Mouse (Mus musculus) intestine, postnatal 0 days (tissue): ENCODE measurements around the gene Slc52a3. TPM values are rescaled to one million over a fixed set of nuclear protein-coding genes. Genes with fewer than 3 reads are reported as not detected.

ENCODE experiments used
- ATAC-seq: fragments of 200-750 bp; cut with Nextera tagmentation; 2 replicates; pipeline ENCODE4 v1.8.0; 2017; ENCODE audit warnings: mild to moderate bottlenecking, moderate TSS enrichment, moderate library complexity
- H3K27ac ChIP-seq: fragments of 300-500 bp; sonication (generic); 2 replicates; pipeline ENCODE4 v1.5.1; 2014; ENCODE audit warnings: mild to moderate bottlenecking, low read depth, low read length, moderate library complexity
- H3K27me3 ChIP-seq: fragments of 300-500 bp; sonication (generic); replicated peaks from 2 replicates; pipeline ENCODE4 v1.6.1; 2014; ENCODE audit warnings: low read length, mixed read lengths; ENCODE audit not compliant: control insufficient read depth, insufficient read depth
- H3K36me3 ChIP-seq: fragments of 300-500 bp; sonication (generic); 2 replicates; pipeline ENCODE4 v1.6.1; 2014; ENCODE audit warnings: mild to moderate bottlenecking, moderate library complexity; ENCODE audit not compliant: control insufficient read depth, insufficient read depth
- H3K4me1 ChIP-seq: fragments of 300-500 bp; sonication (generic); replicated peaks from 2 replicates; pipeline ENCODE4 v1.6.1; 2014; ENCODE audit warnings: antibody characterized with exemption, low read length, mixed read lengths; ENCODE audit not compliant: control insufficient read depth, insufficient read depth
- H3K4me2 ChIP-seq: fragments of 300-500 bp; sonication (generic); replicated peaks from 2 replicates; pipeline ENCODE4 v1.6.1; 2014; ENCODE audit warnings: low read depth, mild to moderate bottlenecking, moderate library complexity
- H3K4me3 ChIP-seq: fragments of 300-500 bp; sonication (generic); 2 replicates; pipeline ENCODE4 v1.5.1; 2014; ENCODE audit warnings: low read depth, low read length
- H3K9ac ChIP-seq: fragments of 300-500 bp; sonication (generic); 2 replicates; pipeline ENCODE4 v1.6.1; 2014; ENCODE audit warnings: mild to moderate bottlenecking, low read depth, low read length
- H3K9me3 ChIP-seq: fragments of 300-500 bp; sonication (generic); 2 replicates; pipeline ENCODE4 v1.6.1; 2016; ENCODE audit warnings: mixed run types; ENCODE audit not compliant: control insufficient read depth
- CTCF ChIP-seq: sonication (generic); IDR thresholded peaks from 2 replicates; pipeline ENCODE4 v1.5.1; 2016; ENCODE audit warnings: low read depth, mild to moderate bottlenecking, control low read depth, antibody characterized with exemption, moderate library complexity
- WGBS: fragments of 180-500 bp; shearing (Covaris S2); extraction: QIAGEN DNeasy Blood & Tissue Kit; methylation state at CpG from one replicate; pipeline ENCODE4 v1.1.7; 2014; 5-methylcytosine and 5-hydroxymethylcytosine counted together
- polyA plus RNA-seq: library from polyadenylated mRNA; unstranded; fragments of >200 nt; fragmentation: Nextera tagmentation; extraction: Ambion mirVana; gene quantifications from 2 replicates; pipeline ENCODE4 v1.2.1, GENCODE M21; 2015

The Slc52a3 gene
- polyA plus RNA-seq, 1 experiment from 2014 or later: 15.7 TPM

DNA sequence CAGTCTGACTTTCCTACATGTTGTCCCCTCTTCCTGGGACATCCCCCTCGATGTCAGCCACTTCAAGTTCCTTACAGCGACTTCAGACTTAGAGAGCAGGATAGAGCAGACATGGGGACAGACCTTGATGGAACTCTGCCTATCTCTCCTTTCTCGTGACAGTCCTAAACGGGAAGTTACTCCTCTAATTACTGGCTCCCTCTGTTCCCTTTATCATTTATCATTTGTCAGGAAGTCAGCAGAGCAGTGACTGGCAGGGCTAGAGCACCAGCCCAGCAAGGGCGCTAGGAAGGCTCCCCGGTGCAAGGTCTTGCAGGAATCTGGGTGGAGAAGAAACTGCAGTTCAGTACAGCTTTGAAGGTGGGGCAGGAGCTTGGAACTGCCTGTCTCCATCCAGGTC, 6.2 kb downstream of the Slc52a3 start:
- H3K27ac ChIP-seq: no peak overlapping the region
- H3K4me2 ChIP-seq: no peak overlapping the region
- no peak overlapping the region for H3K9ac ChIP-seq
- no peaks in the 10 kb centered on the region for H3K27me3 ChIP-seq
- WGBS: 36% methylated on average over 6 of the region's 6 CpGs
- no peak overlapping the region for H3K4me3 ChIP-seq
- no peak for ATAC-seq
- no peaks in the 10 kb centered on the region for H3K9me3 ChIP-seq
- TF ChIP-seq CTCF: no peak
- no peaks in the 10 kb centered on the region for H3K36me3 ChIP-seq
- H3K4me1 ChIP-seq: no peaks in the 10 kb centered on the region

DNA sequence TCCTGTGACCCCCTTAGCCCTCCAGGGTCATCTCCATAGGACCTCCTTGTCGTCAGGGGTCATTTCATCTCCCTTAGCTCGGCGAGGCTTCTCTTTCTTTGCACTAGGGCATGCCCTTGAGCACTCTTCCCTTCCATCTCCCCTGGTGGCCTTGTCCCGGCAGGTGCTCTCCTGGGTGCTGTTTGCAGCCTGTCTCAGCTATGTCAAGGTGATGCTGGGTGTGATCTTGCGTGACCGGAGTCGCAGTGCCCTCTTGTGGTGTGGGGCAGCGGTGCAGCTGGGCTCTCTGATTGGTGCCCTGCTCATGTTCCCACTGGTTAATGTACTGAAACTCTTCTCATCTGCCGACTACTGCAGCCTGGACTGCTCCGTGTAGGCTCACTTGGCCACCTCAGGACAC, 11.5 kb downstream of the Slc52a3 start:
- Histone ChIP-seq H3K36me3 (no peaks in the 10 kb centered on the region), H3K27ac (no peak overlapping the region), H3K4me3 (no peak overlapping the region), H3K4me2 (no peak overlapping the region), H3K9me3 (no peaks in the 10 kb centered on the region), H3K9ac (no peak overlapping the region), H3K4me1 (peaks cover 3% of the 10 kb centered on the region), H3K27me3 (no peaks in the 10 kb centered on the region)
- peak; percentile 67 for TF ChIP-seq CTCF
- no peak for ATAC-seq
- WGBS: 55% methylated on average over 10 of the region's 10 CpGs

DNA sequence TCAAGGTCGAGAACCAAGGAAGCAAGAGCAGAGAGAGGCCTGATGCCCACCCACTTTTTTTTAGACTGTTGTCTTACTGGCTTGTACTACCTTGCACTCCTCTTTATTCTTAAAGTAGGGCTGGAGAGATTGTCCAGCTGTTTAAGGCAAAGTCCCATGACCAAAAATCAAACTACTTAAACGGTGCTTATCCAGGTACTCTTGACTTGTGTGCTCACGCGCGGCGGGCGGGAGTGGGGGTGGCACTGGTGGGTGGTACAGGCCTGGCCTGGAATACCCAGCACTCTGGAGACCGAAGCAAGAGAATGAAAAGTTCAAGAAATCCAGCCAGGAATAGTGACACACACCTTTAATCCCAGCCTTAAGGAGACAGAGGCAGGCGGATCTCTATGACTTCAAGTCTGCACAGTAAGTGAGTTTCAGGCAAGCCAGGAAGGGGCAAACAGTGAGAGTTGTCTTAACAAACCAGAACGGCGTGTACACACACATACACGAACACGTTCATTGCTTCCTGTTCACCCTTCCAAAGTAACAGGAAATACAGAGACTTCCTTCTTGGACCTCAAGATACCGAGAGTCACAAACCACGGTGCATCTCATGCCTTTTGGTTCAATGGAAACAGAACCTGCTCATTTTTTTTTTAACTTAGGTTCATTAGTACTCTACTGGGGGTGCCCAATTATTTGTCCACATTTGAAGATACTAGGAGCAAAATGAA, 12.9 kb downstream of the Slc52a3 start:
- Histone ChIP-seq H3K36me3 (no peaks in the 10 kb centered on the region), H3K4me1 (peaks cover 3% of the 10 kb centered on the region), H3K27me3 (no peaks in the 10 kb centered on the region), H3K27ac (no peak overlapping the region), H3K9me3 (no peaks in the 10 kb centered on the region), H3K9ac (no peak overlapping the region), H3K4me3 (no peak overlapping the region), H3K4me2 (no peak overlapping the region)
- no peak for ATAC-seq
- TF ChIP-seq CTCF: no peak
- WGBS: 77% methylated on average over 15 of the region's 15 CpGs

GRCm38 (mm10) chr2:152010251-152010650, 13.9 kb downstream of the Slc52a3 start:
- no peak for TF ChIP-seq CTCF
- no peaks in the 10 kb centered on the region for H3K36me3 ChIP-seq
- no peak overlapping the region for H3K4me2 ChIP-seq
- H3K4me1 ChIP-seq: peaks cover 3% of the 10 kb centered on the region
- 45% methylated on average over 9 of the region's 9 CpGs for WGBS
- H3K27ac ChIP-seq: no peak overlapping the region
- ATAC-seq: 0 out of 2 replicates have a peak, but pooled peaks have one; percentile 41
- H3K9ac ChIP-seq: no peak overlapping the region
- no peak overlapping the region for H3K4me3 ChIP-seq
- H3K9me3 ChIP-seq: no peaks in the 10 kb centered on the region
- H3K27me3 ChIP-seq: no peaks in the 10 kb centered on the region

GRCm38 (mm10) chr2:152010661-152011060, 14.3 kb downstream of the Slc52a3 start:
- H3K4me2 ChIP-seq: no peak overlapping the region
- no peaks in the 10 kb centered on the region for H3K9me3 ChIP-seq
- TF ChIP-seq CTCF: no peak
- no peak overlapping the region for H3K9ac ChIP-seq
- H3K36me3 ChIP-seq: no peaks in the 10 kb centered on the region
- H3K27me3 ChIP-seq: no peaks in the 10 kb centered on the region
- no peak for ATAC-seq
- H3K4me1 ChIP-seq: peaks cover 3% of the 10 kb centered on the region
- 79% methylated on average over 7 of the region's 7 CpGs for WGBS
- no peak overlapping the region for H3K4me3 ChIP-seq
- no peak overlapping the region for H3K27ac ChIP-seq

DNA sequence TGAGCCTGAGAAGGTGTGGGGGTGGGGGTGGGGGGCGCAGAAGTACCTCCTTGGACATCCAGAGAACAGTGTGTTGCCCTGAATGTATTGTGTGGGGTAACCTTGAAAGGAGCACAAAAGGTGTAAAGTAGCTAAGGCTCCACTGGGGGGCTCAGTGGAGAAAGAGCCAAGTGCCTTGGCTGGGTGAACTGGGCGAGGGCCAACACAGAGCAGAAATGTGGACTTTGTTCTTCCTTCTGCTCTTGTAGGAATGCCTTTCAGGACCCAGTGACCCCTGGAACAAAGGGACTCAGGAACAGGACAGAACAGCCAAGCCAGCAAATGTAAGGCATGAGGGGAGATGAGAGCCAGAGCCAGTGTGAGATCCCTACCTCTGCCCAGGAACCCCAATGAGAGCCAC, 15.4 kb downstream of the Slc52a3 start:
- peaks cover 3% of the 10 kb centered on the region for H3K4me1 ChIP-seq
- peak; percentile 87 for ATAC-seq
- TF ChIP-seq CTCF: peak; percentile 62
- no peaks in the 10 kb centered on the region for H3K9me3 ChIP-seq
- H3K9ac ChIP-seq: no peak overlapping the region
- no peak overlapping the region for H3K4me3 ChIP-seq
- H3K27ac ChIP-seq: peak overlapping the region; percentile 60
- 31% methylated on average over 2 of the region's 2 CpGs for WGBS
- H3K4me2 ChIP-seq: 0 out of 2 replicates have a peak overlapping the region, but pooled peaks have one; percentile 13
- no peaks in the 10 kb centered on the region for H3K27me3 ChIP-seq
- H3K36me3 ChIP-seq: no peaks in the 10 kb centered on the region

DNA sequence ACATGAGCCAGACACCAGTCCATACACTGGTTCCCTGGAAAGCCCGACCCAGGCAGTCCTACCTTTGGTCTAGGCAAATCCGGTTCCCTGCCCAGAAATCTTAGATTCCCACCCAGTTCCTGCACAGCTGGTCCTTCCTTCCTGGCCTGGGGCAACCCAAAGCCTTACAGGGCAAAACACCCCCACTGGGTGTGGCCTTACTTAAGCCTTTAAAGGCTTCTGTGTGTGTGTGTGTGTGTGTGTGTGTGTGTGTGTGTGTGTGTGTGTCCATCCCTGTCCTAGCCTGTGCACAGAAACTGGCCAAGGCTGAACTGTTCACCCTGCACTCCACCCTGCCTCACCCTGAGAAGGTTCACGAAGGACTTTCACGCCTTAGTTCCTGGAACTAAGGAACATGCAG, 15.9 kb downstream of the Slc52a3 start:
- Histone ChIP-seq H3K9ac (no peak overlapping the region), H3K27me3 (no peaks in the 10 kb centered on the region), H3K9me3 (no peaks in the 10 kb centered on the region), H3K36me3 (no peaks in the 10 kb centered on the region), H3K27ac (peak overlapping the region; percentile 60), H3K4me1 (peaks cover 3% of the 10 kb centered on the region), H3K4me2 (0 out of 2 replicates have a peak overlapping the region, but pooled peaks have one; percentile 13), H3K4me3 (no peak overlapping the region)
- ATAC-seq: peak; percentile 78
- no peak for TF ChIP-seq CTCF
- WGBS: 31% methylated on average over 4 of the region's 4 CpGs
